Comparison of ENCODE assay signal across 9 mouse cellular contexts in the genomic region with DNA sequence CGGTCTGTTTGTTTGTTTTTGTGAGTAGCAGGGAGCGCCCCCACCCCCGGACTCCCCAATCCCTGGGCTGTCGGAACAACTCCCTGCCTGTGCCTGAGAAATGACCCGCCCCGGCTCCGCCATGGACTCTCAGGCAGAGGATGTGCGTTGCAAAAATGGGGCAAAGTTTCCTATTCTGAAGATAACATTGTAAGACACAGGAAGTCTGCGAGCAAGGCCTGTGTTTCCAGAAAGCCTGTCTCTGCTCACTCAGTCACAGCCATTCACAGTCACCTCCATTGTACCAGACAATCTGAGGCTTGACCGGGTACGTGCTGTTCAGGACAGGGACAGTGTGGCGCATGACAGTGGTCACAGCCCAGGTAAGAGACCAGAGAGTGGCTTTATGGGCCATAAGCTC. TPM values are rescaled to one million over a fixed set of nuclear protein-coding genes. Genes with fewer than 3 reads are reported as not detected.
DNase-seq lines count a peak whose midpoint lies in the region; ATAC-seq and TF ChIP-seq lines count a peak whose summit lies in the region.
"Had no signal": no experiment of that assay in that cellular context is flagged by ENCODE, and none has a peak within 500 bp of the region (broad histone marks: within the 10 kb centered on the region; RNA-seq: fewer than 3 reads in every experiment).

No protein-coding gene starts in this region.

- TF ChIP-seq CTCF in liver, adult 2 months (IDR thresholded peaks at IDR 0.05; ENCODE audit: low read depth, low read length): no peak

- no peak for ATAC-seq in stomach, embryonic 15.5 days (ENCODE audit: insufficient read depth, low FRiP score, low read depth)
- ATAC-seq: midbrain, embryonic 16.5 days had no signal

- peak overlapping the region; percentile 79 for H3K27ac ChIP-seq in liver, adult 2 months (replicated peaks; ENCODE audit: insufficient read depth, low read depth, low read length)
- peak overlapping the region; percentile 2 for H3K27ac ChIP-seq in limb, embryonic 10.5 days
- peak overlapping the region; percentile 72 for H3K27ac ChIP-seq in stomach, embryonic 15.5 days

- intact Hi-C loops in heart, postnatal 10 days (cut with DNase I): no loop called here

- H3K36me3 ChIP-seq in liver, adult 2 months (ENCODE audit: control insufficient read depth, insufficient read depth, low read length): no peaks in the 10 kb centered on the region
- peaks cover 43% of the 10 kb centered on the region for H3K36me3 ChIP-seq in limb, embryonic 10.5 days
- no peaks in the 10 kb centered on the region for H3K36me3 ChIP-seq in stomach, embryonic 15.5 days

- H3K27me3 ChIP-seq in liver, adult 2 months (ENCODE audit: control insufficient read depth, insufficient read depth, low read length): no peaks in the 10 kb centered on the region
- H3K27me3 ChIP-seq in limb, embryonic 10.5 days (ENCODE audit: low read depth, poor library complexity, severe bottlenecking): no peaks in the 10 kb centered on the region
- H3K27me3 ChIP-seq in stomach, embryonic 15.5 days (replicated peaks): no peaks in the 10 kb centered on the region

- WGBS in liver, adult 2 months: 70% methylated on average over 12 of the region's 12 CpGs
- whole genome bisulfite sequencing in limb, embryonic 10.5 days: 76% methylated on average over 12 of the region's 12 CpGs
- 51% methylated on average over 12 of the region's 12 CpGs for WGBS in stomach, embryonic 15.5 days

- no peak overlapping the region for H3K9ac ChIP-seq in liver, adult 2 months (ENCODE audit: low read depth, low read length)
- H3K9ac ChIP-seq in stomach, embryonic 15.5 days: no peak overlapping the region

- DNase-seq in liver, adult 2 months (ENCODE audit: extremely low read depth, low read depth, low spot score): peak; percentile 33
- DNase-seq in liver: no peak
- peak; percentile 62 to 64 for DNase-seq in heart, postnatal 10 days
- DNase-seq in limb, embryonic 10.5 days (ENCODE audit: low spot score): no peak
- DNase-seq in thymus, postnatal 25 days: no peak
- DNase-seq in thymus, postnatal 14 days: no peak
- no peak for DNase-seq in retina, postnatal 1 day

- no peak overlapping the region for H3K4me2 ChIP-seq in stomach, embryonic 15.5 days

- H3K4me3 ChIP-seq in liver, adult 2 months (ENCODE audit: insufficient read depth, low read depth, low read length): no peak overlapping the region
- no peak overlapping the region for H3K4me3 ChIP-seq in limb, embryonic 10.5 days
- no peak overlapping the region for H3K4me3 ChIP-seq in stomach, embryonic 15.5 days (replicated peaks)

- TF ChIP-seq POLR2A in liver, adult 2 months (IDR thresholded peaks at IDR 0.05; ENCODE audit: extremely low read depth, insufficient read depth, low read length): no peak

- H3K9me3 ChIP-seq in limb, embryonic 10.5 days (replicated peaks): no peaks in the 10 kb centered on the region
- H3K9me3 ChIP-seq in stomach, embryonic 15.5 days: no peaks in the 10 kb centered on the region

- H3K79me2 ChIP-seq in liver, adult 2 months (ENCODE audit: control insufficient read depth, insufficient read depth, low read length): peaks cover 12% of the 10 kb centered on the region; the same call in 1 of the 2 replicates

- peaks cover 14% of the 10 kb centered on the region for H3K4me1 ChIP-seq in liver, adult 2 months (ENCODE audit: control insufficient read depth, insufficient read depth, low read length)
- peaks cover 89% of the 10 kb centered on the region for H3K4me1 ChIP-seq in limb, embryonic 10.5 days
- peaks cover 69% of the 10 kb centered on the region for H3K4me1 ChIP-seq in stomach, embryonic 15.5 days

RNA-seq across cellular contexts. Expression of a gene that starts 51.5 kb away (rescaled TPM):
- total RNA-seq in liver, adult 2 months (2014; rRNA removed): 4.1 and 6.0 TPM in 2 replicates
- 11.4 and 12.6 TPM in 2 replicates for polyA plus RNA-seq in liver, adult 2 months (2012; rRNA removed)
- 10 to 100 TPM; 16.1 to 19.4 TPM for total RNA-seq in heart, postnatal 10 days (2021)
- polyA plus RNA-seq in limb, embryonic 10.5 days (2016; fragmentation: Nextera tagmentation; extraction: Ambion mirVana): 10.9 and 11.4 TPM in 2 replicates
- 10.0 and 10.8 TPM in 2 replicates for polyA plus RNA-seq in stomach, embryonic 15.5 days (2015; fragmentation: Nextera tagmentation; extraction: Ambion mirVana)

Comparison
In these comparisons a context has a peak if more than half of its experiments do, and no peak if none do; other contexts are left out.
1. DNase-seq: peak in liver, adult 2 months (single experiment) and heart, postnatal 10 days (2 of 2); none in liver (single experiment), limb, embryonic 10.5 days (single experiment), thymus, postnatal 25 days (single experiment), thymus, postnatal 14 days (single experiment) and retina, postnatal 1 day (single experiment).
2. H3K27ac ChIP-seq: peak in every context shown above with its lines; median percentile 79 in liver, adult 2 months; 72 in stomach, embryonic 15.5 days; 2 in limb, embryonic 10.5 days.